Mouse (Mus musculus) intestine, embryonic 14.5 days (tissue): ENCODE measurements around the gene Dbp. TPM values are rescaled to one million over a fixed set of nuclear protein-coding genes. Genes with fewer than 3 reads are reported as not detected.

ENCODE experiments used
- ATAC-seq: fragments of 200-750 bp; cut with Nextera tagmentation; replicated peaks from 2 replicates; pipeline ENCODE4 v1.8.0; 2017; ENCODE audit warnings: low read depth, moderate number of reproducible peaks, moderate TSS enrichment, moderate library complexity; ENCODE audit not compliant: low FRiP score, low TSS enrichment
- DNase-seq: peaks from one replicate; pipeline ENCODE4 v3.0.0-alpha.2; 2018; ENCODE audit warnings: low spot score
- H3K27ac ChIP-seq: fragments of 300-500 bp; sonication (generic); 2 replicates; pipeline ENCODE4 v1.5.1; 2014; ENCODE audit warnings: low read depth, mild to moderate bottlenecking, control low read depth
- H3K27me3 ChIP-seq: fragments of 300-500 bp; sonication (generic); replicated peaks from 2 replicates; pipeline ENCODE4 v1.6.1; 2014; ENCODE audit warnings: low read length, control low read depth; ENCODE audit not compliant: control insufficient read depth, insufficient read depth
- H3K36me3 ChIP-seq: fragments of 300-500 bp; sonication (generic); 2 replicates; pipeline ENCODE4 v1.6.1; 2014; ENCODE audit warnings: low read length, control low read depth; ENCODE audit not compliant: control insufficient read depth, insufficient read depth
- H3K4me1 ChIP-seq: fragments of 300-500 bp; sonication (generic); replicated peaks from 2 replicates; pipeline ENCODE4 v1.6.1; 2014; ENCODE audit warnings: low read length, control low read depth, mixed read lengths; ENCODE audit not compliant: control insufficient read depth, insufficient read depth
- H3K4me2 ChIP-seq: fragments of 300-500 bp; sonication (generic); 2 replicates; pipeline ENCODE4 v1.6.1; 2014; ENCODE audit warnings: low read length
- H3K4me3 ChIP-seq: fragments of 300-500 bp; sonication (generic); 2 replicates; pipeline ENCODE4 v1.5.1; 2014; ENCODE audit warnings: low read depth, low read length, control low read depth, mixed read lengths
- H3K9ac ChIP-seq: fragments of 300-500 bp; sonication (generic); 2 replicates; pipeline ENCODE4 v1.6.1; 2014; ENCODE audit warnings: mild to moderate bottlenecking, low read length
- H3K9me3 ChIP-seq: fragments of 300-500 bp; sonication (generic); 2 replicates; pipeline ENCODE4 v1.6.1; 2016; ENCODE audit warnings: low read length, control low read depth; ENCODE audit not compliant: control insufficient read depth
- WGBS: fragments of 180-500 bp; shearing (Covaris S2); extraction: QIAGEN DNeasy Blood & Tissue Kit; methylation state at CpG from one replicate; pipeline ENCODE4 v1.1.7; 2014; 5-methylcytosine and 5-hydroxymethylcytosine counted together
- polyA plus RNA-seq: library from polyadenylated mRNA; unstranded; fragments of >200 nt; fragmentation: Nextera tagmentation; extraction: Ambion mirVana; gene quantifications from 2 replicates; pipeline ENCODE4 v1.2.1, GENCODE M21; 2014

The Dbp gene
- polyA plus RNA-seq, 1 experiment from 2014 or later: 3.7 TPM

DNA sequence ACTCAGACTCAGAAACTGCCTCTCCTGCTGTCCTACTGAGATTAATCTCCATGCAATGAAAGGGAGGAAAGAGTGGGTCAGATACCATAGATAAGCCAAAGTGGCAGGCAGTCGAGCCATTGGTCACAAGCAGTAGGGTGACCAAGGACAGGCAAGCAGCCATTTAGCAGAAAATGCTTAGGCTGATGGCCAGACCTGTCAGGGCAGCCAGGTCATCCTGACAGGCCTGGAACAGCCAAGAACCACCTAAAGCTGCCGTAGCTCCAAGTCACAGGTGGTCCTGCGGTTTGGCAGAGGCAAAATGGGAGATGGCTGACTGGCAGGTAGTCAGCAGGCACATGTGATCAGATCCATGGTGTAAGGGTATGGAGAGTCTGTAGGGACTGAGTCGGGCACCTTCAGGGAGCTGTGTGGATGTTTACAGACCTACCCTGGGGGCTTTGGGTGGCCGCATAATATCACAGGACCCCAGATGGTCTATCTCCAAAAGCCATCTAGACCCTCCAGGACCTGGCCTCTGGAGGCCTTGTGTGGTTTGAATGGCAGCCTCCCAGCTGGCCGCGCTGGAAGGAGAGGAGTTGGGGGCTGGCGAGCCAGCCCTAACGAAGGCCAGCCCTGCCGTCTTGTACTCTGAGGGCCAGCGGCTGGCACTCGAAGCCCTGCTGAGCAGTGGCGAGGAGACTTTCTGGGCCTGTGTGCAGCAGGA lies 16.9 kb downstream of the Dbp start:
- Histone ChIP-seq H3K4me2 (peak overlapping the region; percentile 18; the same call in 1 of the 2 replicates), H3K27ac (no peak overlapping the region), H3K4me3 (no peak overlapping the region), H3K9me3 (no peaks in the 10 kb centered on the region), H3K36me3 (peaks cover 72% of the 10 kb centered on the region), H3K27me3 (no peaks in the 10 kb centered on the region), H3K9ac (no peak overlapping the region), H3K4me1 (peaks cover 11% of the 10 kb centered on the region)
- DNase-seq (no peak), ATAC-seq (no peak)
- 68% methylated on average over 13 of the region's 13 CpGs for WGBS

DNA sequence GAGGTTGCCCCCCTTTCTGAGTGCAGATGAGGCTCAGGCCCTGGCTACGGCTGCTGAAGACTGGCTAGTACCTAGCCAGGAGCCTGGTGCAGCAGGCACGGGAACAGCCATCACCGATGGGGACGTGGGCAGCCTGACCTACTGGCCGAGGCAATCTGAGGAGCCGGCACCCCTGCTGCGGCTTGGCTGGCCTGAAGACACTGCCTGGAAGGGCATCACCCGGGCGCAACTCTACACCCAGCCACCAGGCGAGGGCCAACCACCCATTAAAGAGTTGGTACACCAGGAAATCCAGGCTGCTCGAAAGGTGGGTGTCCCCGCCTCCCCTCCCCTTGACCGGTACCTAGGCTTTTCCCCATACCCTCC lies 17.4 kb downstream of the Dbp start:
- DNase-seq: no peak
- H3K27ac ChIP-seq: no peak overlapping the region
- H3K4me2 ChIP-seq: no peak overlapping the region
- no peak for ATAC-seq
- peaks cover 8% of the 10 kb centered on the region; the same call in 1 of the 2 replicates for H3K4me1 ChIP-seq
- 77% methylated on average over 13 of the region's 13 CpGs for WGBS
- H3K4me3 ChIP-seq: no peak overlapping the region
- peaks cover 74% of the 10 kb centered on the region for H3K36me3 ChIP-seq
- no peaks in the 10 kb centered on the region for H3K27me3 ChIP-seq
- H3K9me3 ChIP-seq: no peaks in the 10 kb centered on the region
- no peak overlapping the region for H3K9ac ChIP-seq

DNA sequence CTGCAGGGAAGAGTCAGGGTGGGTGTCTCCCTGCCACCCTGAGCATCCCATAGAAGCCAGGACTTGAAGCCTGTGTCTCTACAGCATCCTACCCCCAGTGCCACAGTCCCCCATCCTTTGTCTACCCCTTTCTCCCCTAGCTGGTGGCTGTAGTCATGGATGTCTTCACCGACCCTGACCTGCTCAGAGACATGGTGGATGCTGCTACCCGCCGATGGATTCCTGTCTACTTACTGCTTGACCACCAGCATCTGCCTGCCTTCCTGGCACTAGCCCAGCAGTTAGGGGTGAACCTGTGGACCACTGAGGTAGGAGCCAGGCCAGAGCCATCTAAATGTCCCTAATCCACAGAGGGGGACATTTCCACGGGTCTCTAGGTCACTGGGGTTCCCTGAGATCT lies 18.4 kb downstream of the Dbp start:
- no peak overlapping the region for H3K9ac ChIP-seq
- WGBS: 85% methylated on average over 4 of the region's 4 CpGs
- no peaks in the 10 kb centered on the region for H3K9me3 ChIP-seq
- H3K4me2 ChIP-seq: no peak overlapping the region
- peaks cover 8% of the 10 kb centered on the region; the same call in 1 of the 2 replicates for H3K4me1 ChIP-seq
- no peaks in the 10 kb centered on the region for H3K27me3 ChIP-seq
- no peak for DNase-seq
- no peak for ATAC-seq
- H3K36me3 ChIP-seq: peaks cover 76% of the 10 kb centered on the region
- H3K27ac ChIP-seq: no peak overlapping the region
- H3K4me3 ChIP-seq: no peak overlapping the region

DNA sequence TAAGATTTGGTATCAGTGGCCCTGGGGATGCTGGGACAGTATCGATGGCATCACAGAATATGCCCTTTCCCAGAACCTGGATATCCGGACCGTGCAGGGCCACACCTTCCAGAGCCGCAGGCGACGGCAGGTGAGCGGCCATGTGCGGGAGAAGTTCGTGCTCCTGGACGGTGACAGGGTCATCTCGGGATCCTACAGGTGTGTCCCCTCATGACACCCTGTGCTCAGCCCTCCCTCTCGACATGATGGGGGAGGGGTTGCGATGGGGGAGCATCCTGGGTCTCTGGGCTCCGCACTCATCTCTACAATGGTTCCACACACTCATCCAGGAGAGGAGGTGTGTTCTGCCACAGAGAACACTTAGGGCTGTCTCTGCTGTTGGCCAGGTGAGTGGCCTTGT lies 18.9 kb downstream of the Dbp start:
- Histone ChIP-seq H3K4me2 (no peak overlapping the region), H3K4me1 (peaks cover 8% of the 10 kb centered on the region; the same call in 1 of the 2 replicates), H3K9me3 (no peaks in the 10 kb centered on the region), H3K9ac (no peak overlapping the region), H3K4me3 (no peak overlapping the region), H3K36me3 (peaks cover 78% of the 10 kb centered on the region), H3K27me3 (no peaks in the 10 kb centered on the region), H3K27ac (no peak overlapping the region)
- ATAC-seq (no peak), DNase-seq (no peak)
- WGBS: 92% methylated on average over 14 of the region's 14 CpGs

DNA sequence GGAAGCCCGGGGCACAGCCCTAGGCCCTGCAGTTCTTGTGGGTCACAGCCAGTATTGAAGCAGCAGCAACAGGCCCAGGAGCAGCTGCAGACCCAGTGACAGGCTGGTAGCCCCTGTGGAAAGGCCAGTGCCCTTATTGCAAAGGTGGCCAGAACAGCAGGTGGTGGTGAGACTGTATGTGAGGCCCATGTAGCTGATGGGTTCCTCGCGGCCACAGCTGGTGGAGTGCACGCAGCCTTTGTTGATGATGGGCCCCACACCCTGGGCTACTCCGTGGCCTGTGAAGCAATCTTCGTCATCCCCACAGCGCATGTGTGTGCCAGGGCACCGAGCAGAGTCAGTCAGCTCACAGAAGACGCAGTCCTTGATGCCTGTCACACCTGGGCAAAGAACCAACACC lies 20.3 kb downstream of the Dbp start:
- no peak overlapping the region for H3K4me3 ChIP-seq
- H3K9me3 ChIP-seq: no peaks in the 10 kb centered on the region
- ATAC-seq (no peak), DNase-seq (no peak)
- H3K36me3 ChIP-seq: peaks cover 67% of the 10 kb centered on the region
- H3K9ac ChIP-seq: no peak overlapping the region
- no peaks in the 10 kb centered on the region for H3K27me3 ChIP-seq
- H3K4me1 ChIP-seq: peaks cover 2% of the 10 kb centered on the region; the same call in 1 of the 2 replicates
- 91% methylated on average over 9 of the region's 9 CpGs for WGBS
- H3K27ac ChIP-seq: no peak overlapping the region
- H3K4me2 ChIP-seq: no peak overlapping the region

DNA sequence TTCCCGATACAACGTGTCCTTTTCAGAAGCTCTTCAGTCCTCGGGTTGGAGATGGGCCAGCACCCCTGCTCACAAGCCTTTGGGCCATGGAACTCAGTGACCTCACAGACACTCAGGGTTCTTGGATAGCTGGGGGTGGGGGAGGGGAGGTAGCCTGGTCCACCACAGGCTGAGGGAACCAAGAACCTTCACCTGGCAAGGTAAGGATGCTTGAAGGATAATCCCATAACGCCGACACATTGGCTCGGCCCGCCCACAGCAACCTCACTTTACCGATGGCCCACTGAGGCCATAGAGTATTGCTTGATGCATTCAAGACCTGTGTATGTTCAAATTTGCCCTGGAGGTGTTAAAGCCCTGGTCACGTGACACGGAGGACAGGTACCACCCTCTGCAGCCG lies 20.8 kb downstream of the Dbp start, which contains the start of gene Spaca4:
TSS of gene Spaca4 (minus strand) at position 101 of the 400 bp plus-strand sequence.
- H3K27me3 ChIP-seq: no peaks in the 10 kb centered on the region
- H3K36me3 ChIP-seq: peaks cover 61% of the 10 kb centered on the region
- ATAC-seq: no peak
- no peak within 1 kb of the TSS for H3K4me2 ChIP-seq
- H3K4me3 ChIP-seq: no peak within 1 kb of the TSS
- no peak within 1 kb of the TSS for H3K27ac ChIP-seq
- no peak within 1 kb of the TSS for H3K9ac ChIP-seq
- H3K4me1 ChIP-seq: peaks cover 8% of the 10 kb centered on the region
- DNase-seq: no peak
- no peaks in the 10 kb centered on the region for H3K9me3 ChIP-seq
- 94% methylated on average over 11 of the region's 11 CpGs for WGBS

DNA sequence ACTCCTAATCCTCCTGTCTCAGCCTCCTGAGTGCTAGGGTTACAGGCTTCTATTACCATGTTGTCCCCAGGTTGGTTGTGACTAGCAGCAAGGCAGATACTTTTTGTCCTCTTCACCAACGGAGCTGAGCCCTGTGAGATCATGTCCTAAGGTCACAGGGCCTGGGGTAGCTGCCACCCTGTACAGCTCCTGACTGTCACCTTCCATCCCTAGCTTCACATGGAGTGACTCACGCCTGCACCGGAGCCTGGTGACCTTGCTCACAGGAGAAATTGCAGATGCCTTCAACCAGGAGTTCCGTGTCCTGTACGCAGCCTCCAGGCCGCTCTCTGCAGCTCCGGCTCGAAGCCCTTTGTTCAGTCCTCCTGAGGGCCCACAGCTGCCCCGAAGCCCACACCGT lies 21.5 kb downstream of the Dbp start:
- peaks cover 55% of the 10 kb centered on the region for H3K36me3 ChIP-seq
- H3K9ac ChIP-seq: no peak overlapping the region
- no peak overlapping the region for H3K4me2 ChIP-seq
- no peak overlapping the region for H3K27ac ChIP-seq
- DNase-seq (no peak), ATAC-seq (no peak)
- H3K4me3 ChIP-seq: no peak overlapping the region
- no peaks in the 10 kb centered on the region for H3K27me3 ChIP-seq
- H3K9me3 ChIP-seq: no peaks in the 10 kb centered on the region
- peaks cover 12% of the 10 kb centered on the region for H3K4me1 ChIP-seq
- 94% methylated on average over 10 of the region's 10 CpGs for WGBS

DNA sequence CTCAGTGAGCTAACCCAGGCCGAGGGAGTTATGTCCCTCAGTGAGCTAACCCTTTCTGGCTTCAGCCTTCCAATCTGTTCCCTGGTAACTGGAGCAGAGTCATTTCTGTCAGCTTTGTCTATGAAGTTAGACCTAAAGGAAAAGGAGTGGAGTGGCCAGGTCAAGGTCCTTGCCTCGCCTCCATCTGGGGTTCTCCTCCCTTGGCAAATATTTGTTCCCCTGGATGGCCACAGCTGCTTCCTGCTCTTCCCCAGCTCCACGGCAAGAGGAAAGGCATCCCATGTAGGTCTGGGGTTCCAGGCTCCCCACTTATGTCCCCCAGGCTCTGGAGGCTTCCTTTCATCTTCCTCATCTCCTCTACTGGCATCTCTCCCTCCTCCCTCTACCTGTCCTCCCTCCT lies 22.7 kb downstream of the Dbp start:
- H3K27me3 ChIP-seq: no peaks in the 10 kb centered on the region
- no peak overlapping the region for H3K4me3 ChIP-seq
- peak; percentile 21; the same call in 1 of the 2 replicates for ATAC-seq
- no peaks in the 10 kb centered on the region for H3K9me3 ChIP-seq
- 47% methylated on average over 3 of the region's 3 CpGs for WGBS
- peak overlapping the region; percentile 64 for H3K27ac ChIP-seq
- peaks cover 12% of the 10 kb centered on the region for H3K4me1 ChIP-seq
- no peak for DNase-seq
- peaks cover 43% of the 10 kb centered on the region for H3K36me3 ChIP-seq
- H3K4me2 ChIP-seq: peak overlapping the region; percentile 13; the same call in 1 of the 2 replicates
- H3K9ac ChIP-seq: no peak overlapping the region
